Mouse (Mus musculus) splenic B cell, adult 2 months (primary cell): Measurements from ENCODE around the gene C1qtnf6.

Experiments
- DNase-seq: peaks from one replicate; pipeline ENCODE4 v3.0.0-alpha.2; 2011; ENCODE audit warnings: low read depth, low spot score
- H3K27me3 ChIP-seq: 2 replicates; pipeline ENCODE4 v1.6.1; 2012; ENCODE audit warnings: mild to moderate bottlenecking, low read length, moderate library complexity, mixed read lengths; ENCODE audit not compliant: control insufficient read depth, poor library complexity, insufficient read depth, severe bottlenecking
- H3K36me3 ChIP-seq: 2 replicates; pipeline ENCODE4 v1.6.1; 2012; ENCODE audit warnings: mild to moderate bottlenecking, low read length, moderate library complexity, mixed read lengths; ENCODE audit not compliant: control insufficient read depth, poor library complexity, insufficient read depth, severe bottlenecking

Gene C1qtnf6

DNA sequence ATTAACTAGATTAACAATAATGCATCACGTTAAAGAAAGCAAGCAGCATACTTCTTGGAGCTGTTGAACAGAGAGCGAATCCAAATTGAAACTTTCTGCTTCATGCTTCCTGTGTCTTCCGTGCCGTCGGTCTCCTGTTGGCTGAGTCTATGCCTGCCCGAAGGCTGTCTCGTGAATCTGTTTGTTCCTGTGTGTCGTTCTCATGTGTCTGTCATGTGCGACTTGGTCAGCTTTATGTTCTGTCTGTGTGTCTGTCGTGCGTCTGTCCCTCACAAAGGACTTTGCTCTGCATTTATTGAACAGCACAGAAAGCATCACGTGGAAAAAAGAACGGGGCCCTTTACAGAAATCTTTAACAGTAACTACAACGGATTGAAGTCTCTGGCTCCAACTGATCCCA, 18.2 kb downstream of the C1qtnf6 start:
- Histone ChIP-seq H3K27me3 (no peaks in the 10 kb centered on the region), H3K36me3 (no peaks in the 10 kb centered on the region)
- DNase-seq: no peak

DNA sequence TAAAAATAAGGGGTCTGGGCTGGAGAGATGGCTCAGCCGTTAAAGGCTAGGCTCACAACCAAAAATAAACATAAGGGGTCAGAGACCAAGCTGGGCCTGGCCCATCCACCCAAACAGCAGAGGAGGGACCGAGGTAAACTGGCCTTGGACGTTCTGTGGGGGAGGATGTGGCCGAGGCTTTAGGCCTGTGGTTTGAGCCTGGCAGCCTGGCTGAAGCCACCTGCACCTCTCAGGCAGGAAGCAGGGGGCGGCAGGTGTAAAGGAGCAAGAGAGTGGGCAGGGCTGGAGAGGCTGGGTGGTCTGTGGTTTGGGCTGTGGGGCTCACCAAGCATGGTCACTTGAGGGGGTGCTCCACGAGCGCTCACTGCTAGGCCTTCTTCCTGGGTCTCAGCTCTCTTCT, 19.3 kb downstream of the C1qtnf6 start:
- no peak for DNase-seq
- H3K27me3 ChIP-seq: no peaks in the 10 kb centered on the region
- no peaks in the 10 kb centered on the region for H3K36me3 ChIP-seq

DNA sequence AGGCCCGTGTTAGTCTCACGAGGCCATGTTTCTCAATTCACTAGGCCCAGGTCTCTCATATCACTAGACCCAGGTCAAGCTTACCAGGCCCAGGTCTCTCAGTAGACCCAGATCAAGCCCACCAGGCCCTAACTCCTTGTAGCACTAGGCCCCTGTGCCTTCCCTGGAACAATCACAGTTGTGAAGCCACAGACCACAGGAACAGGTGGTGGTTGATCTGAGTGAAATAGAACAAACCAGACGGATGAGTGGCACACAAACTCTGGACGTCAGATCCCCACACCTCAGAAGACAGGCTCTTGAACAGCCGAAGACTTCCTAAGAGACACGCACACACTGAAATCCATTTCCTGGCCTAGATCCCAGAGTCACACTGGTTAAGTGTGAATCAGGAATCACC, 20.5 kb downstream of the C1qtnf6 start:
- Histone ChIP-seq H3K36me3 (no peaks in the 10 kb centered on the region), H3K27me3 (no peaks in the 10 kb centered on the region)
- DNase-seq: no peak

DNA sequence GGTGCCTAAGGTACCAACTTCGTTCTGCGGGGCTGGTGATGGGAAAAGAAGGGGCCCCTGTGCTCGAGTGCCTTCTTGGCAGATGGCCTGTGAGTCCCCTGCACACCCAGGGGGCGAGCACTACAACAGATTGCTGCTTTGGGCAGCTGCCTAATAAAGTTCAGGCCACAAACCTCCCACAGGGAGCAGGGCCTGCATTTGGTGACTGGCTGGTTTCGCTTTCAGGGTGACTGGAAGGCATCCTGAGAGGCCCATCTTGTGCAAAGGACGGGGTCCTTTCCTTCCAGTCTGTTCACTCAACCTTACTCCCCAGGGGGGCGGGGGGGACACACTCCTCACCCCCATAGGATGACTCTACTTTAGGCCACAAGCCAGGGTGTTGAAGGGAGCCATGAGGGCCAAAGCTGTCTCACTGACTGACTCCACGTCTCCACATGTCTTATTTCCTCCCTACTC, 21.1 kb downstream of the C1qtnf6 start:
- Histone ChIP-seq H3K36me3 (no peaks in the 10 kb centered on the region), H3K27me3 (no peaks in the 10 kb centered on the region)
- DNase-seq: peak; percentile 29

DNA sequence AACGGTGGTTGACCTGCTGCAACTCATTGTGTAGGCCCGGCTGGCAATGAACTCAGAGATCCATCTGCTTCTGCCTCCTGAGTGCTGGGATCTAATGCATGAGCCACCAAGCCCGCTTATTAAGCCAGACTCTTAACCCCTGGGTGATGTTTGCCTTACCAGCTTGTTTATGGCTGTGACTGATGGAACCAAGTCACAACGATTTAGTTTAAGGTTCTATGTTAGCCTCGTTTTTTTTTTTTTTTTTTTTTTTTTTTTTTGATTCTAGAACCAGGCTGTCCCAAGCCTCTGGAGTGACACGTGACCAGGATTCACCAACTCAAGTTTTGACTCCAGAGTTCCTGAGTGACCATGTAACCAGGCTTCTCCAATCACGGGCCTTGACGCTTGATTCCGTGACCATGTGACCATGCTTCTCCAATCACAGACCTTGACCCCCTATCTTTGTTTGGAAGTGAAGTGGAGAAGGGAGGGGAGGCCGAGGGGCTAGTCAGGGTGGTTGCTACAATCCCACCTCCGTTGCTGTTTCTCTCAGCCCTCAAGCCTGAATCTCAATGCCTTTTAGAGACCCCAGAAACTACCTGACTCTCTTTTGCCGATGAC, 21.8 kb downstream of the C1qtnf6 start:
- H3K27me3 ChIP-seq: no peaks in the 10 kb centered on the region
- no peak for DNase-seq
- H3K36me3 ChIP-seq: no peaks in the 10 kb centered on the region

DNA sequence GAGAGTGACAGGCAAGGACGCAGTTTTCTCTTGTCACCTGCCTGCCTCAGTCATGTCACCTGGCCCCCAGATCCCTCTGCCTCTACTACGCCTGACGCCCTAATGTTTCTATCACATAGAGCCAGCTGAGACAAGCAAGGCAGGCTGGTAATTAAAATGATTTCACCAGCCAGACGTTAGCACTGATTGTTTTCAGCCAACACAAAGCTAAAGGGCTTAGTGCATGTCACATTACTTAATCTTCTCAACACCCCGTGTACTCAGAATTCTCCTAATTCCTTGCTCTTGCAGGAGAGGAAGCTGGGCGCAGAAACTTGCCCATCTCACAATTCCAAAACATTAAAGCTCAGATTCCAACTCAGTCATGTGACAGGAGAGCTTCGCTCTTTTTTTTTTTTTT, 22.8 kb downstream of the C1qtnf6 start:
- H3K36me3 ChIP-seq: no peaks in the 10 kb centered on the region
- no peaks in the 10 kb centered on the region for H3K27me3 ChIP-seq
- DNase-seq: no peak

DNA sequence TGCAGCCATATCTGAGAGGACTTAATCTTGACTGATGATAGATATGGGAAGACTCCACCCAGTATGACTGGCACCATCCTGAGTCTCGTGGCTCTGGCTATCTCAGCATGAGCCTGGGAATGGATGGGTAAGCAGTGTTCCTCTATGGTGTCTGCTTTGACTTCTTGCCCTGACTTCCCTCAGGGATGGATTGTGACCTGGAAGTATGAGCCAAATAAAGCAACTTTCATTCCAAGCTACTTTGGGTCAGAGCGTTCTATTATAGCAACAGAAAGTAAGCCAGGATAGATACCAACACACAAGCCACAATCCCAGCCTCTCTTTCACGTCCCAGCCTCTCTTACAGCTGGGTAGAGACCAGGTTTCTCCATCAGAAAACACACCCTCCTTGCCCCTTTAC, 25.7 kb downstream of the C1qtnf6 start:
- no peak for DNase-seq
- H3K36me3 ChIP-seq: no peaks in the 10 kb centered on the region
- H3K27me3 ChIP-seq: no peaks in the 10 kb centered on the region

DNA sequence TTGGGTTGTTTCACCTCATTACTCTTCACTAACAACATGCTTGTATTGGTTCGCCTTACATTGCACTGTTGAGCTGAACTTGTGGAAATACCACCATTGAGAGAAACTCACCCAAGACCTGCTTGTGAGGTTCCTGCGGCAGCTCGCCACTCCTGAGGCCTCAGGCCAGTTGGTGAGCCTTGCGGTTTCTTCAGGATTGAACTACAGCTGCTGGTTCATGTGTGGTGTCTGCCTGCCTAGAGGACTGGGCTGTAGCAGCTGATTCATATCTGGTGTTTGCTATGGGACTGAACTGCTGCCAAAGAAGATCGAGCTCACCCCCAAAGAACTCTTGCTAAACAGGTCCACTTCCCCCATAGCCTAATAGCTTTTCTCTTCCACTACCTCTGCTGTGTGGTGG, 26.4 kb downstream of the C1qtnf6 start:
- no peaks in the 10 kb centered on the region for H3K36me3 ChIP-seq
- DNase-seq: no peak
- H3K27me3 ChIP-seq: no peaks in the 10 kb centered on the region

DNA sequence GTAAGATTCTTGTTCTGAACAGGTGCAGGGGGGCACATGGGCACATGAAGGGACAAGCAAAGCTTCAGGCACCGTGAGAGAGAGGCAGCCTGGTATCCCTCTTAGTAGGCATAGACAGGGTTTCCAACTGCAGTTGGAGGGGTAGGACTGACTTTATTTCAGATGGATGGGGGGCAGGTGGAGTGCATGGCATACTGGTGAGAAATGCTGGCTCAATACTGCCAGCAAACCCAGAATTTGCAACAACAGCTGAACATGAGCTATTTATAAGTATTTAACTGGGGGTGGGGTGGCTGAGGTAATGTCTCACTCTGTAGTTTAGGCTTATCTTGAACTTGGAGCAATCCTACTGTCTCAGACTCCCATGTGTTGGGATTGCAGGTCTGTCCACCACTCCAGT, 27.2 kb downstream of the C1qtnf6 start:
- DNase-seq: no peak
- Histone ChIP-seq H3K36me3 (no peaks in the 10 kb centered on the region), H3K27me3 (no peaks in the 10 kb centered on the region)

DNA sequence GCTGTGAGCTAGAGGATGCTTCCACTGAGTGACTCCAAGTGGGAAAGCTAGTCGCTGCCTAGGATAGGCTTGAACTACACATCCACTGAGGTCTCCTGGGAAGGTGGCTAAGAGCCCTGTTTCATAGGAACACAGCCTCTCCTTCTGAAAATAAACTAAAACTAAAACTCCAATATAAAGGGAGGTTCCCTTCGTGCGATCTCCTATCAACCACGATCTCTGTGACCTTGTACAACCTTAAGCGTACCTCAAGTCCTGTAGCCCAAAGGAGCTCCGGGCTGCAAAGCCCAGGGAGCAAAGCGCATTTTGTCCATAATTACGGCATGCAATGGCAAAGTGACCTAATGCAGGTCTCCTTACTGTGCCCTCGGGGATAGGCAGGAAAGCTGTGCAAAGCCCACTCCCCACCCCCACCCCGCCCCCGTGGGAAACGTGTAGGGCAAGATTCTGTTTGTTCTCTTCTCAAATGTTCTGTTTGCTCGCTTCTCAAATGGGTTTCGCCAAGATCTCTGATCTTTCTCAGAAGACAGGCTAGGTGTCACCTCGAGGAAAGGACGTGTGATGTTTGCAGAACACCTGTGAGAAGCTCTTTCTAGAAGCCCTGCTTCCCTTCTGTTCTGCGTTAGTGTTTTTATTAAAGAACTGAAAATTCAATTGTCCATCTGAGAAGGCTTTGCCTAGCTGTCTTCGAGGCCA, 28.6 kb downstream of the C1qtnf6 start:
- no peaks in the 10 kb centered on the region for H3K27me3 ChIP-seq
- DNase-seq: no peak
- no peaks in the 10 kb centered on the region for H3K36me3 ChIP-seq

DNA sequence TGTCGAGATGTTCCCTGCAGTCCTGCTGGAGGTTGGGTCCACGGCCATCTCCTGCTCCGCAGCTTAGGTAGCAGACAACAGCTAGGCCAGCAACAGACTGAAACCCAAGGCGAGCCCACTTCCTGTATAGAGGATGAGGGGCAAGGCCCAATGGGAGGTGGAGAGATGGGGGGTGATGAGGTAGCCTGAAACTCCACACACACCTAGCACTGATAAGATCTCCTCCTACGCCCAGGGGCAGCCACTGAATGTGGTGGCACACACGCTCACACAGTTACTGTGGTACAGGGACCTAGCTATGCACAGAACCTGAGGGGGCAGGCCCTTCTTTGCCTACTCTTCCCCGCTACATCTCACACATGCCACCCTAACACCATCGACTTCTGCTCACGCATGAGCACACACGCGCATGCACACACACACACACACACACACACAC, 36.2 kb downstream of the C1qtnf6 start, which contains the start of gene Il2rb:
Gene Il2rb, minus strand, starts transcription at position 304 of the 439 bp plus-strand sequence.
- H3K27me3 ChIP-seq: no peaks in the 10 kb centered on the region
- no peaks in the 10 kb centered on the region for H3K36me3 ChIP-seq
- DNase-seq: peak; percentile 48

DNA sequence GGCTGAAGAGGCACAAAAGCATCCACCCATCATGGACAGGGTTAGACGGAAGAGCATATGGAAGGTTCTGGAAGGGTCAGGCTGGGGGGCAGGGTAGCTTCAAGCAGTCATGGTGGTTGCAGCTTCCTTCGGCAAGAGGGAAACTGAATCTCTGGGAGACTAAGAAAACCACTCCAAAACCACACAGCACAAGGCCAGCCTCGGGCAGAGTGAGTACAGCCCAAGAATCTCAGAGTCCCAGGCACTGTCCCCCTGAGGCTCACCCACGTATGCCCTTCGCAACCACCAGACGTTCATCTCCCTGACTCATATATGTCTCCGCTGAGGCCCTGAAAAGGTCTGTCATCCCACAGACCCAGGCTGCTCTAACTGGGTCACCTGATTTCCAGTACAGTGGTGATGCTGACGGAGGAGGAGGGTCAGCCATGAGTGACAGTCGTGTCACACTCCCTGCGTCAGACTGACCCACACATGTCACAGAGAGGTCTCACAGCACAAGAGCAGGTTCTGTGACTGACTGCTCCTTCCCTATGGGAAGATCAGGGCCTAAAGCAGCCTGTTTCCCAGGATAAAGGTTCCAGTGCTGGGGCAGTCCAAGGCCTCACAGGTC, 37.7 kb downstream of the C1qtnf6 start:
- no peaks in the 10 kb centered on the region for H3K27me3 ChIP-seq
- no peak for DNase-seq
- H3K36me3 ChIP-seq: no peaks in the 10 kb centered on the region

DNA sequence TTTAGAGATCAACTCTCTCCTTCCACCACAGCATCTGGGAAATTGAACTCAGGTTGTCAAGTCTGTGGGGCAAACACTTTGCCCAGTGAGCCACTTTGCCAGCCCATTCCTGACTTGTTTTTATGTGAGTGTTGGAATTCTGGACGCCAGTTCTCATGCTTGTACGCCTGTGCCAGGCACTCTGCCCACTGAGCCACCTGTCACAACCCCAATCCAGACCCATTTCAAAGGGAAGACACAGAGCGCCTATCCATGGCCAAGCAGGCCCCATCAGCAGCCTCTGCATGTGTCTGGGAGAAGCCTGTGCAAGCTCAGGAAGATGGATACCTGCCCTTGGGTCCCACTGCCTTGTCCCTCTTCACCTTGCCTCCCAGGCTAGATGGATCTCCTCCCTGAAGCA, 39.9 kb downstream of the C1qtnf6 start:
- no peak for DNase-seq
- H3K36me3 ChIP-seq: no peaks in the 10 kb centered on the region
- no peaks in the 10 kb centered on the region for H3K27me3 ChIP-seq

DNA sequence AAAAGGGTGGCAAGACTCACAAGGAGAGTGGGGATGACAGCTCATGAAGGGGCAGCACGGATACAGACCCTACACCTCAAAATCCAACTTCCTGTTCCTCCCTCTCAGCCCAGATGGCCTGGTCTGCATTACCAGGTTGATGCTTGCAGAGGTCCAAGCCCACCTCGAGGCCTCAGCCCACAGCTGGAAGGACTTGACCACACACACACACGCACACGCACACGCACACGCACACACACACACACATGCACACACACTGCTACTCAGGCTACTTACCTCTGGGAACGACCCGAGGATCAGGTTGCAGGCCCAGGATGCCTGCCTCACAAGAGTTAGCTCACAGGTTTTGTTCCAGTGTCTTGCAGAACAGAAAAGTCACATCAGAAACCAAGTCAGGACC, 41.3 kb downstream of the C1qtnf6 start:
- Histone ChIP-seq H3K27me3 (no peaks in the 10 kb centered on the region), H3K36me3 (no peaks in the 10 kb centered on the region)
- DNase-seq: no peak

DNA sequence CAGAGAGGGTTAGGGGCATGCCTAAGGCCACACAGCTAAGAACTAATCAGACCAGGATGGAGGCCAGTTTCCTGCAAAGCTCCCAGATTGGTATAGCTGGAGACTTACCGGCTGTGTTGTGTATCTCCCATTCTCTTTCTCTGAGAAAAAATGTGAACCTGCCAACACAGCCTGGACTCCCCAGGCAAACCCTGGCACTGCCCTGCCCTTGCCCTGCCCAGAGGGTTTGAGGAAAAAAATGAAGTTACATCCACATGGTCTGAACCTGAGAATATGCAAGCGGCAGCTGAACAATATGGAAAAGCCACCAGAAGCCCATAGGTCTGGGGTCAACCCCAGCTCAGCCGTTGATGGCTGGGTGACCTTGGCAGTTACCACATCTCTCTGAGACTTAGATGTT, 42.0 kb downstream of the C1qtnf6 start:
- Histone ChIP-seq H3K27me3 (no peaks in the 10 kb centered on the region), H3K36me3 (no peaks in the 10 kb centered on the region)
- DNase-seq: no peak
